Mouse (Mus musculus): Measurements from ENCODE around the gene Gan. TPM values are rescaled to one million over a fixed set of nuclear protein-coding genes. Genes with fewer than 3 reads are reported as not detected.
A peak's percentile ranks its signal among the peaks of the same experiment; 100 is the strongest.

Gene Gan
- total and polyA plus RNA-seq, 3 experiments: 5.6 to 8.7 TPM; not detected in 1

GRCm38 (mm10) chr8:117257821-117258575, 100.1 kb downstream of the Gan start (continued):
- TF ChIP-seq E2F4 (IDR thresholded peaks at IDR 0.05; ENCODE audit: borderline replicate concordance, low read depth, low read length) (no peak), USF1 (IDR thresholded peaks at IDR 0.05; ENCODE audit: low read depth, low read length) (no peak), POLR2A (IDR thresholded peaks at IDR 0.05; ENCODE audit: control insufficient read depth in 1 of 2, insufficient read depth in 1 of 2, low read depth in 1 of 2, low read length in 2 of 2, poor library complexity in 1 of 2) (no peak), POLR2AphosphoS2 (IDR thresholded peaks at IDR 0.05; ENCODE audit: low read length) (no peak), TAL1 (IDR thresholded peaks at IDR 0.05; ENCODE audit: low read length) (no peak), KAT2A (conservative IDR thresholded peaks at IDR 0.05; ENCODE audit: low read depth, low read length) (no peak), JUND (IDR thresholded peaks at IDR 0.05; ENCODE audit: low read depth, low read length) (no peak), SIN3A (IDR thresholded peaks at IDR 0.05; ENCODE audit: low read length) (peak; percentile 85), MAFK (IDR thresholded peaks at IDR 0.05; ENCODE audit: borderline replicate concordance, low read depth, low read length) (no peak), BHLHE40 (IDR thresholded peaks at IDR 0.05; ENCODE audit: borderline replicate concordance, low read depth, low read length) (no peak), TBP (IDR thresholded peaks at IDR 0.05; ENCODE audit: low read depth, low read length) (no peak), MXI1 (IDR thresholded peaks at IDR 0.05; ENCODE audit: low read depth, low read length) (peak; percentile 69; the same call in 1 of the 2 replicates)

GRCm38 (mm10) chr8:117258576-117259040, 100.7 kb downstream of the Gan start:
- TF ChIP-seq UBTF (IDR thresholded peaks at IDR 0.05; ENCODE audit: borderline replicate concordance, insufficient read depth, low read depth, low read length) (0 out of 2 replicates have a peak, but pooled peaks have one; percentile 35), POLR2A (IDR thresholded peaks at IDR 0.05; ENCODE audit: control insufficient read depth in 1 of 2, insufficient read depth in 1 of 2, low read depth in 1 of 2, low read length in 2 of 2, poor library complexity in 1 of 2) (no peak), TBP (IDR thresholded peaks at IDR 0.05; ENCODE audit: low read depth, low read length) (0 out of 2 replicates have a peak, but pooled peaks have one; percentile 35), MYC (IDR thresholded peaks at IDR 0.05; ENCODE audit: low read depth, low read length) (0 out of 2 replicates have a peak, but pooled peaks have one; percentile 38), NRF1 (IDR thresholded peaks at IDR 0.05; ENCODE audit: insufficient read depth, low read depth, low read length, poor library complexity, severe bottlenecking) (no peak), ZNF384 (IDR thresholded peaks at IDR 0.05; ENCODE audit: low read depth, low read length) (peak; percentile 8; the same call in 1 of the 2 replicates)
- H3K4me3 ChIP-seq (ENCODE audit: control insufficient read depth in 1 of 2, insufficient read depth in 1 of 2, low read depth in 2 of 2, low read length in 2 of 2): peak overlapping the region; percentile 95 to 97
- DNase-seq (ENCODE audit: low read depth, low spot score): peak; percentile 54
- H3K9ac ChIP-seq (ENCODE audit: control insufficient read depth, low read depth, low read length, poor library complexity, severe bottlenecking): peak overlapping the region; percentile 97
- peaks cover 14 to 53% of the 10 kb centered on the region in 2 experiments for H3K4me1 ChIP-seq (ENCODE audit: control insufficient read depth in 1 of 2, insufficient read depth in 2 of 2, low read length in 2 of 2)
- no peaks in the 10 kb centered on the region for H3K9me3 ChIP-seq (replicated peaks; ENCODE audit: insufficient read depth, low read length)
- H3K27ac ChIP-seq (ENCODE audit: control insufficient read depth, low read depth, low read length): peak overlapping the region; percentile 43
- peaks cover 0 to 40% of the 10 kb centered on the region in 2 experiments; a peak in 2 of 4 replicates for H3K36me3 ChIP-seq (ENCODE audit: control insufficient read depth in 1 of 2, insufficient read depth in 2 of 2, low read length in 2 of 2)
- H3K79me2 ChIP-seq (ENCODE audit: control insufficient read depth, insufficient read depth, low read length, poor library complexity): peaks cover 64% of the 10 kb centered on the region
- H3K27me3 ChIP-seq (ENCODE audit: control insufficient read depth in 1 of 2, insufficient read depth in 2 of 2, low read length in 2 of 2): no peaks in the 10 kb centered on the region

All from MEL (cell line).